Mouse (Mus musculus) intestine, embryonic 15.5 days (tissue): ENCODE measurements at regions not wholly inside any gene's neighbourhood (a gene's known extent, or its start where the extent isn't known, plus 50 kb on each side); places are given as distances from the start of the nearest gene placed in this dataset.
A peak's percentile ranks its signal among the peaks of the same experiment; 100 is the strongest.

ENCODE experiments used
- ATAC-seq: fragments of 200-750 bp; cut with Nextera tagmentation; 2 replicates; pipeline ENCODE4 v1.8.0; 2017; ENCODE audit warnings: moderate TSS enrichment, moderate library complexity
- H3K27ac ChIP-seq: fragments of 300-500 bp; sonication (generic); 2 replicates; pipeline ENCODE4 v1.5.1; 2015; ENCODE audit warnings: mild to moderate bottlenecking, inconsistent platforms
- H3K27me3 ChIP-seq: fragments of 300-500 bp; sonication (generic); replicated peaks from 2 replicates; pipeline ENCODE4 v1.6.1; 2015; ENCODE audit warnings: inconsistent platforms
- H3K36me3 ChIP-seq: fragments of 300-500 bp; sonication (generic); 2 replicates; pipeline ENCODE4 v1.6.1; 2015; ENCODE audit warnings: inconsistent platforms
- H3K4me1 ChIP-seq: fragments of 300-500 bp; sonication (generic); replicated peaks from 2 replicates; pipeline ENCODE4 v1.6.1; 2015; ENCODE audit warnings: inconsistent platforms
- H3K4me2 ChIP-seq: fragments of 300-500 bp; sonication (generic); replicated peaks from 2 replicates; pipeline ENCODE4 v1.6.1; 2015; ENCODE audit warnings: mild to moderate bottlenecking, inconsistent platforms
- H3K4me3 ChIP-seq: fragments of 300-500 bp; sonication (generic); replicated peaks from 2 replicates; pipeline ENCODE4 v1.5.1; 2015; ENCODE audit warnings: inconsistent platforms
- H3K9ac ChIP-seq: fragments of 300-500 bp; sonication (generic); 2 replicates; pipeline ENCODE4 v1.6.1; 2015; ENCODE audit warnings: inconsistent platforms
- H3K9me3 ChIP-seq: fragments of 300-500 bp; sonication (generic); 2 replicates; pipeline ENCODE4 v1.6.1; 2016; ENCODE audit warnings: inconsistent platforms
- WGBS: fragments of 180-500 bp; shearing (Covaris S2); methylation state at CpG from one replicate; pipeline ENCODE4 v1.1.7; 2015; 5-methylcytosine and 5-hydroxymethylcytosine counted together

- Histone ChIP-seq H3K9me3 (no peaks in the 10 kb centered on the region), H3K27me3 (no peaks in the 10 kb centered on the region), H3K4me3 (no peak overlapping the region), H3K4me1 (no peaks in the 10 kb centered on the region), H3K9ac (no peak overlapping the region), H3K4me2 (no peak overlapping the region), H3K27ac (no peak overlapping the region), H3K36me3 (no peaks in the 10 kb centered on the region)
- no peak for ATAC-seq
- WGBS: 71% methylated on average over 8 of the region's 8 CpGs
Observed at GRCm38 (mm10) chr13:69330412-69331000, 203.0 kb upstream of the Nsun2 start.

DNA sequence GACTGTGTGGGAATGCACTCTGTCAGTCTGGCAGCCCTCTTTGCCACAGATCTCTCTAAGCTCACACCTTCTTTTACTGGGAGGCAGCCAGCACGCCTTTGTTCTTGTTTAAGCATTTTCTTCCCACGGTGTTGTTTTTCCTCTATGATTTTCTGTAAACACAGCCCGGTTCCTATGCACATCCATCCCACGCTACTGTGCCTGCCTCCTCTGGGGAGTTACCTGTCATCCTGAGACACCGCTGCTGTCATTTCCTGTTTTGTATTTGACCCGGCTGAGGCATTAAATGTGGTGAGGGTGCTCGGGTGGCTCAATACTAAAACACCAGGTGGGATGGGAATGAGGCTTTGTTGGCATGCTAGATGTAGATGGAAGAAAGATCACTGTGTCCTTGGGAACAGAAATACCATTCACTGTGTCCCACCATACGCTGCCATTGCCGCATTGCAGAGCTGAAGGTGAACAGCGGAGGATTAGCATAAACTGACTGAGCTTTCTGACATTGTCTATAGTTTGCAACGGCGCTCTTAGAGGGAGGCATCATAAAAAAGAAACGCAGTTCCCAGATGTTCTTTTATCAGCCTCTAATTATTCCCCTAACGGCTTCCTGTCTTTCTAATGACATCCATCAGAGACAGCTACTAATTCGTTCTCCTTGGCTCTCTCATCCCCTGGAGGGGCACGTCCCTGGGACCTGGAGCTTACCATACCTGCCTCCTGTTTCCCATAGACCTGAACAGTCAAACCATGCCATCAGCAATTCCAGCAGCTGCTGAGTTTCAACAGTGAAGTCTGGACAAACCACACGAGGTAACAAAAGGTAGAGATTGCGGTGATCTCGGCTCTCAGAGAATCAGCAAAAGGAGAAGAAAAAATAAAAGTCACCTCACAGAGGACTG lies 201.8 kb upstream of the Nsun2 start:
- no peaks in the 10 kb centered on the region for H3K9me3 ChIP-seq
- H3K9ac ChIP-seq: no peak overlapping the region
- H3K4me1 ChIP-seq: no peaks in the 10 kb centered on the region
- no peaks in the 10 kb centered on the region for H3K27me3 ChIP-seq
- H3K36me3 ChIP-seq: no peaks in the 10 kb centered on the region
- H3K4me3 ChIP-seq: no peak overlapping the region
- no peak overlapping the region for H3K27ac ChIP-seq
- ATAC-seq: no peak
- H3K4me2 ChIP-seq: no peak overlapping the region
- 59% methylated on average over 19 of the region's 19 CpGs for WGBS

GRCm38 (mm10) chr13:69343806-69344205 lies 189.7 kb upstream of the Nsun2 start:
- Histone ChIP-seq H3K4me3 (no peak overlapping the region), H3K27me3 (no peaks in the 10 kb centered on the region), H3K4me2 (no peak overlapping the region), H3K9ac (no peak overlapping the region), H3K36me3 (no peaks in the 10 kb centered on the region), H3K4me1 (no peaks in the 10 kb centered on the region), H3K27ac (no peak overlapping the region), H3K9me3 (no peaks in the 10 kb centered on the region)
- ATAC-seq: no peak

DNA sequence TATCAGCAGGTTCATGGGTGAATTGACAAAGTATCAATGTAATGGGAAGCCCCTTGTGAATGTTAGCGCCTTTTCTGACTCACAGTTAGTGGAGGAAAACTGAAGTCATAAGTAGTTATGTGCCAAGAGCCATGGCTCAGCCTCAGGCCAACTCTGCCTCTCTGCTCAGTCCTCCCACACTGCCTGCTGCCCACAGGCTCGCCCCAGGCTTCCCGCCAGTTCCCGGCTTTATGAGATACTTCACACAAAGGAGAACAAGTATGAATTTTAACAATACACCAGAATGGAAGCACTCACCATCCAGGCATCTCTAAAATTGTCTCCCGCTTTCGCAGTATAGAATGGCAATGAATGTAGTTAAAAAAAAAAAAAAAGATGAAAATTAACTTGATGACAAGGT lies 176.1 kb upstream of the Nsun2 start:
- ATAC-seq: no peak
- no peak overlapping the region for H3K4me3 ChIP-seq
- WGBS: 90% methylated on average over 6 of the region's 6 CpGs
- no peaks in the 10 kb centered on the region for H3K9me3 ChIP-seq
- H3K4me1 ChIP-seq: no peaks in the 10 kb centered on the region
- H3K36me3 ChIP-seq: no peaks in the 10 kb centered on the region
- H3K27ac ChIP-seq: no peak overlapping the region
- no peak overlapping the region for H3K4me2 ChIP-seq
- H3K9ac ChIP-seq: no peak overlapping the region
- no peaks in the 10 kb centered on the region for H3K27me3 ChIP-seq

DNA sequence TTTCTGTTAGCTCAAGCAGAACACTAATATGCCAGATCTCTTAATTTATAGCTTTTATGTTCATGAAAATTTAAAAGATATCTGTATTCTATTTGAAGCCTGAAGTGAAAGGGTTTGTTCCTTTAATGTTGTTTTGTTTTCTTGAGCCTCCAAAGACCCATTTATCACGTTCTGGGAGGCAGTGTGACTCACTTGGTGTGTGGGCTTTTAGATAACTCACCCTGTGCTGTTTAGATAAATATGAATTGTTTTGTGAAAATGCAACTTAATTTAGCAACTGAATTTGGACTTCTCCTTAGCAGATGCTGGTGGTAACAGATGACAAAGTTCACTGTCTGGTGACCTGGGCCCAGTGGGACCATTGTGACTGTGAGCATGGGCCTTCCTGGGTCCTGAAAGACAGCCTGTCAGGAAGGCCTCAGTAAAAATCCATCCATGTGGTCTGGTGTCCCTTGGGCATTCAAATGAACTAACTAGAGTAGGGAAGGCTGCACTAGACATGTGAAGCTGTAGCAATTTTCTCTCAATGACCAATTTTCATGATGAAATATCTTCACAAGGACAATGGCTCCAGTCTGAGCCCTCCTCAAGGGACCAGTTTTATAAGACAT lies 167.6 kb upstream of the Nsun2 start:
- H3K4me3 ChIP-seq: no peak overlapping the region
- no peak for ATAC-seq
- no peaks in the 10 kb centered on the region for H3K27me3 ChIP-seq
- H3K4me1 ChIP-seq: no peaks in the 10 kb centered on the region
- no peaks in the 10 kb centered on the region for H3K9me3 ChIP-seq
- H3K36me3 ChIP-seq: no peaks in the 10 kb centered on the region
- H3K4me2 ChIP-seq: no peak overlapping the region
- WGBS: 63% methylated on average over 1 of the region's 1 CpGs
- H3K27ac ChIP-seq: no peak overlapping the region
- no peak overlapping the region for H3K9ac ChIP-seq

DNA sequence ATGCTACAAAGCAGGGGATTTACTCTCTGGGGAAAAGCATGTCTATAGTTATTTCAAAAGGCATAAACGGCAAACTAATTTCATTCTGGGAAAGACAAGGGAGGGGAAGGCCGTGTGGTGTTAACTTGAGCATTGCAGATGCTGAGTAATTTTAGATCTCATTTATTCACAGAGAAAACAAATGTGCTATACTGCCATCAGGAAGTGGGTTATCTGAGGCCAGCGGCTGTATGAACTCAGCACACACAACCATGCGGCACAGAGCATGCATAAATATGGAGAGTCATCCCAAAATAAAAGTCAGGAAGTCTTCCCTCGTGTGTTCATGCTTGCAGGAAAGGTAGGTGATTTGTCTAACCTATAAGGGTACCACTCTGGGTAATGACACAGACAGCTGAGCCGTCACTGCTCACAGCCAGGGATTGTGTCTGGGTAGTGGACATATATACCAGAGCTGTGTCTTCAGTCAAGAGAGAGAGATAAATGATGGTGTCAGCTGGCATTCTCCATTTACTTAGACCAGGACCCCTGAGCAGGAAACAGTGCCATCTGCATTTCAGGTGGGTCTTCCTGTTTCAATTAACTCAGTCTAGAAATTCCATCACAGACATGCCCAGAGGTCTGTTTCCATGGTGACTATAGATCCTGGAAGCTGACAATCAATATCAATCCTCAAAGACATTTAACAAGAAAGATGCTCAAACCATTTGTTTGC lies 160.3 kb upstream of the Nsun2 start:
- ATAC-seq: no peak
- H3K4me2 ChIP-seq: no peak overlapping the region
- H3K27ac ChIP-seq: no peak overlapping the region
- no peaks in the 10 kb centered on the region for H3K27me3 ChIP-seq
- H3K4me1 ChIP-seq: no peaks in the 10 kb centered on the region
- 70% methylated on average over 6 of the region's 6 CpGs for WGBS
- no peak overlapping the region for H3K4me3 ChIP-seq
- no peaks in the 10 kb centered on the region for H3K9me3 ChIP-seq
- no peaks in the 10 kb centered on the region for H3K36me3 ChIP-seq
- no peak overlapping the region for H3K9ac ChIP-seq

DNA sequence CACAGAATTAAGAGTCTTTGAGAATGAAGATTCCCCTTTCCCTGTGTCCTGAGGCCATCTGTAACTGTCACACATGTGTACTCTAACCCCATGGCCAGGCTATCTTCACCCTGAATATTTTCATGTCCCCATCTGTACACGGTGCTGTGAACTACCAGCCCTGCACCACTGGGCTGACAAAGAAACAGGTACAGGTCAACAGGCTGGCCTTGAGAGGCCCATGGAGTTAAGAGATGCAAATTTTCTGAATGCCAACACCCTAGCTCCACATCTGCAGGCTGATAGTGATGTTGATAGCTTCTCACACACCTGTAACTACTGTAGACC lies 159.8 kb upstream of the Nsun2 start:
- H3K9ac ChIP-seq: no peak overlapping the region
- no peak overlapping the region for H3K4me3 ChIP-seq
- 62% methylated on average over 1 of the region's 1 CpGs for WGBS
- no peaks in the 10 kb centered on the region for H3K4me1 ChIP-seq
- H3K27ac ChIP-seq: no peak overlapping the region
- no peaks in the 10 kb centered on the region for H3K27me3 ChIP-seq
- ATAC-seq: no peak
- H3K36me3 ChIP-seq: no peaks in the 10 kb centered on the region
- no peak overlapping the region for H3K4me2 ChIP-seq
- H3K9me3 ChIP-seq: no peaks in the 10 kb centered on the region

- Histone ChIP-seq H3K27me3 (no peaks in the 10 kb centered on the region), H3K9me3 (no peaks in the 10 kb centered on the region), H3K4me3 (no peak overlapping the region), H3K27ac (no peak overlapping the region), H3K9ac (no peak overlapping the region), H3K4me1 (no peaks in the 10 kb centered on the region), H3K36me3 (no peaks in the 10 kb centered on the region), H3K4me2 (no peak overlapping the region)
- 47% methylated on average over 4 of the region's 4 CpGs for WGBS
- no peak for ATAC-seq
Observed at GRCm38 (mm10) chr13:69380403-69380802, 153.1 kb upstream of the Nsun2 start.

DNA sequence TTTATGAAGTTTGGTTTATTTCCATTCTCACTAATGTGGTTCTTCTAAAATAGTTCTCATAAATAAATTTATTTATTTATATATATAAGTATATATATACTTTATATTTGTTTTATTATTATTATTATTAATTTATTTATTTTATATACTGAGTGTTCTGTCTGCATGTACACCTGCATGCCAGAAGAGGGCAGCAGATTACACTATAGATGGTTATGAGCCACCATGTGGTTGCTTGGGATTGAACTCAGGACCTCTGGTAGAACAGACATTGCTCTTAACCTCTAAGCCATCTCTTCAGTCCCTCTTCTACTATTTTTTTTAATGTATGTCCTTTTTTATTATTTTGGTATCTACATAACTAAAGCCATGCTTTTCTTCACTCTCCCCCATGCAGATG lies 148.8 kb upstream of the Nsun2 start:
- H3K27ac ChIP-seq: no peak overlapping the region
- H3K4me1 ChIP-seq: no peaks in the 10 kb centered on the region
- no peaks in the 10 kb centered on the region for H3K36me3 ChIP-seq
- no peak overlapping the region for H3K4me2 ChIP-seq
- ATAC-seq: no peak
- no peaks in the 10 kb centered on the region for H3K27me3 ChIP-seq
- H3K9ac ChIP-seq: no peak overlapping the region
- no peaks in the 10 kb centered on the region for H3K9me3 ChIP-seq
- no peak overlapping the region for H3K4me3 ChIP-seq

GRCm38 (mm10) chr13:69392917-69393827 lies 140.4 kb upstream of the Nsun2 start:
- H3K4me3 ChIP-seq: no peak overlapping the region
- no peaks in the 10 kb centered on the region for H3K4me1 ChIP-seq
- no peaks in the 10 kb centered on the region for H3K36me3 ChIP-seq
- ATAC-seq: no peak
- no peak overlapping the region for H3K9ac ChIP-seq
- H3K4me2 ChIP-seq: no peak overlapping the region
- 79% methylated on average over 11 of the region's 11 CpGs for WGBS
- no peak overlapping the region for H3K27ac ChIP-seq
- no peaks in the 10 kb centered on the region for H3K9me3 ChIP-seq
- H3K27me3 ChIP-seq: no peaks in the 10 kb centered on the region

GRCm38 (mm10) chr13:69394544-69394943 lies 139.0 kb upstream of the Nsun2 start:
- H3K36me3 ChIP-seq: no peaks in the 10 kb centered on the region
- no peaks in the 10 kb centered on the region for H3K9me3 ChIP-seq
- H3K4me3 ChIP-seq: no peak overlapping the region

DNA sequence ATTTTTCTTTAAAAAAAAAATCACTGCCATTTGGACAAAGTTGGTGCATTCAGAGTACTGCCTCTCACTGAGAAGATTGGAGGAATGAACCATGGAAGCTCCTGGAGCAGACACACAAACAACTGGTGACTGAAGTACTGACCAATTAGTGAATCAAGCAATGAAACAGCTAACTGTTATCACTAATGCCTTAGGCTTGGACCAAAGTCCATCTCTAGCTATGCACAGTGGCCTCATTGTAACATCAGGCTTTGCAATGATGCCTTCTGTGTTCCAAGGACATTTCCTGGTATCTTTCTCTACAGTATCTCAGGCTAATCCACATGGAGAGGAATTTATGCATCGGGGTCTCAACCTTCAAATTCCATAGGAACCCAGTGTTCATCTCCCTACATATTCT lies 123.2 kb upstream of the Nsun2 start:
- 53% methylated on average over 1 of the region's 1 CpGs for WGBS
- H3K4me2 ChIP-seq: no peak overlapping the region
- no peaks in the 10 kb centered on the region for H3K4me1 ChIP-seq
- H3K9me3 ChIP-seq: no peaks in the 10 kb centered on the region
- no peak overlapping the region for H3K9ac ChIP-seq
- H3K4me3 ChIP-seq: no peak overlapping the region
- no peaks in the 10 kb centered on the region for H3K36me3 ChIP-seq
- H3K27ac ChIP-seq: no peak overlapping the region
- no peaks in the 10 kb centered on the region for H3K27me3 ChIP-seq
- ATAC-seq: peak; percentile 93

More at GRCm38 (mm10) chr13:69394544-69394943, 139.0 kb upstream of the Nsun2 start:
- Histone ChIP-seq H3K4me2 (no peak overlapping the region), H3K4me1 (no peaks in the 10 kb centered on the region), H3K27ac (no peak overlapping the region), H3K27me3 (no peaks in the 10 kb centered on the region), H3K9ac (no peak overlapping the region)
- WGBS: 80% methylated on average over 4 of the region's 4 CpGs
- no peak for ATAC-seq
